Mouse (Mus musculus): ENCODE measurements around the gene Nsun3. TPM values are rescaled to one million over a fixed set of nuclear protein-coding genes. Genes with fewer than 3 reads are reported as not detected.

Nsun3 gene
- polyA plus RNA-seq, 1 experiment, result 4.0 TPM

DNA sequence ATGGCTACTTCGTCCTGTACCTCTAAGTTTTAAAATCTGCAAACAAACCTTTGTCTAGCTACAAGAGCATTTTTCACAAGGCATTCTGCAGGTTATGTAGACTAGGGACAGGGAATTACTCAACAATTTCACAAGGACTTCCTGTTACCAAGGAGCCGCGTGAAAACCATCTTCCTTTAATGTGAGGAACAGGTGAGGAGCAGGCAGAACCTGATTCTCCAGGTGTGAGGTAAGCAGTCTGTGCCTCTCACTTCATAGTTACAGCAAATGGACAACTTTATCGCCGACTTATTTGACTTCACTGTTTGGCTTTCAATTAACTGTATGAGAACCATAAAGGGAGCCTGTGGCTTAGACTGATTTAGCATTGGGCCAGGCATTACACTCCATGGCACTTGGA is 27.9 kb upstream of the Nsun3 start, which contains the start of gene Stx19:
Gene Stx19, plus strand, starts transcription at position 186 of the 400 bp plus-strand sequence.
- H3K27me3 ChIP-seq (ENCODE audit: control insufficient read depth, insufficient read depth, low read length), result no peaks in the 10 kb centered on the region
- peaks cover 3% of the 10 kb centered on the region; the same call in 1 of the 2 replicates for H3K36me3 ChIP-seq (ENCODE audit: control insufficient read depth, insufficient read depth, low read length)
- 27% methylated on average over 5 of the region's 5 CpGs for WGBS
- TF ChIP-seq POLR2A (IDR thresholded peaks at IDR 0.05; ENCODE audit: low read depth, low read length) (no peak), CTCF (IDR thresholded peaks at IDR 0.05; ENCODE audit: extremely low read depth, insufficient read length, insufficient replicate concordance, low read depth, low read length) (no peak)
- no peak within 1 kb of the TSS for H3K4me3 ChIP-seq (ENCODE audit: low read depth, low read length)
- H3K4me1 ChIP-seq (ENCODE audit: control insufficient read depth, insufficient read depth, insufficient read length, low read length), result no peaks in the 10 kb centered on the region
- no peak within 1 kb of the TSS for H3K27ac ChIP-seq (ENCODE audit: insufficient read depth, low read depth, low read length)

DNA sequence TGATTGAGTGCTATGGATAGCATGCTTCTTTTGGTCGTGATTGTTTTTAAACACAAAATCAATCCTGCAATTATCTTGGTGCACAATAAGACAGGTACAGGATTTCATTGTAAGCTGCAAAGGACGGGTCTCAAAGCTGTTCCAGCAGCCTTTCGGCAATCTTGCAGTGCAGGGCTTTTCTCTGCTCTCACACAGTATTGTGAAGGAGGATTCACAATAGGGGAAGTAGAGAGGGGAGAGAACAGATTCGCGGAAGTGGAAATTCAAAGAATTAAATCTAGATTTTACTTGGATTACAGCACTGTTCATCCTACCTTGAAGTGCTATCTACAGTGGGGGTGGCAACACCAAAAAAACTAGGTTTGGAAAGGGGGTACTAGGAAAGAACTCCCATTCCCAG is 27.2 kb upstream of the Nsun3 start:
- 83% methylated on average over 5 of the region's 5 CpGs for WGBS
- no peak overlapping the region for H3K27ac ChIP-seq (ENCODE audit: insufficient read depth, low read depth, low read length)
- no peak for TF ChIP-seq POLR2A (IDR thresholded peaks at IDR 0.05; ENCODE audit: low read depth, low read length)
- TF ChIP-seq CTCF (IDR thresholded peaks at IDR 0.05; ENCODE audit: extremely low read depth, insufficient read length, insufficient replicate concordance, low read depth, low read length), result no peak
- H3K4me3 ChIP-seq (ENCODE audit: low read depth, low read length), result no peak overlapping the region
- H3K36me3 ChIP-seq (ENCODE audit: control insufficient read depth, insufficient read depth, low read length), result peaks cover 3% of the 10 kb centered on the region; the same call in 1 of the 2 replicates
- H3K27me3 ChIP-seq (ENCODE audit: control insufficient read depth, insufficient read depth, low read length), result no peaks in the 10 kb centered on the region
- no peaks in the 10 kb centered on the region for H3K4me1 ChIP-seq (ENCODE audit: control insufficient read depth, insufficient read depth, insufficient read length, low read length)

GRCm38 (mm10) chr16:62810855-62811254 is 24.2 kb upstream of the Nsun3 start:
- 86% methylated on average over 4 of the region's 4 CpGs for WGBS
- Histone ChIP-seq H3K27me3 (ENCODE audit: control insufficient read depth, insufficient read depth, low read length) (no peaks in the 10 kb centered on the region), H3K4me3 (ENCODE audit: low read depth, low read length) (no peak overlapping the region), H3K27ac (ENCODE audit: insufficient read depth, low read depth, low read length) (no peak overlapping the region), H3K4me1 (ENCODE audit: control insufficient read depth, insufficient read depth, insufficient read length, low read length) (peaks cover 8% of the 10 kb centered on the region), H3K36me3 (ENCODE audit: control insufficient read depth, insufficient read depth, low read length) (peaks cover 1% of the 10 kb centered on the region; the same call in 1 of the 2 replicates)
- TF ChIP-seq POLR2A (IDR thresholded peaks at IDR 0.05; ENCODE audit: low read depth, low read length) (no peak), CTCF (IDR thresholded peaks at IDR 0.05; ENCODE audit: extremely low read depth, insufficient read length, insufficient replicate concordance, low read depth, low read length) (no peak)

DNA sequence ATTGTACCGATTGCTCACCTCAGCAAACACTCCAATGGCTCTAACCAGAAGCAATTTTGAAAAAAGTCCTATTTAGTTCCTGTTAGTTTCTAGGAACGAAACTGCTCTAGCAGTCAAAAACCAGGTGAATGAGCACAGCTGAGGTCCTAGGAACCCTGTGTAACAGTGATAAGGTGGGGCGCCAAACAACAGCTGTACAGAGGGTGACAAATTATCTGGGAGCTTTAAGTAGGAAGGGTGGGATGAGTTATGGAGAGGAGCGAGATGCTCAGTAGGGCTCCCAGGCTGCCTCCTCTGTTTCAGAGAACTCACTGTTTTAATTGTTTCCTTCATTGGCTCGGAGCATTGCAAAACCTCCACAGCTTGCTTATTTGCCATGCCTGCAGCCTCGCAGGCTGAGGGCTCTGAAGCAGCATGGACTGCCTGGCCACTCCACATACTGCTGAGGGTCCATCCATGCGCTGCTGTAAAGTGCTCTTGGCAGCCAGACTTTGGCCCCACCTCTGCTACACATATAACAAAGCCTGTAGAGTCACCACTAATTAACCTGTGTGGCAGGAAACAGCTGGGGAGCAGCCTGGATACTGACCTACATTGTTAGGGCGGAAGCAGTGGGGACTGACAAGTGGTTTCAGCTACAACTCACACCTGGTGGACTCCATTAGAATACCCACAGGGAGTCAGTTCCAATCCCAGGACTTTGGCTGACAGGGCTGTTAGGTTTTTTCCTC is 20.8 kb upstream of the Nsun3 start:
- no peak overlapping the region for H3K4me3 ChIP-seq (ENCODE audit: low read depth, low read length)
- peaks cover 8% of the 10 kb centered on the region for H3K4me1 ChIP-seq (ENCODE audit: control insufficient read depth, insufficient read depth, insufficient read length, low read length)
- WGBS, result 31% methylated on average over 8 of the region's 8 CpGs
- TF ChIP-seq CTCF (IDR thresholded peaks at IDR 0.05; ENCODE audit: extremely low read depth, insufficient read length, insufficient replicate concordance, low read depth, low read length) (no peak), POLR2A (IDR thresholded peaks at IDR 0.05; ENCODE audit: low read depth, low read length) (no peak)
- H3K27me3 ChIP-seq (ENCODE audit: control insufficient read depth, insufficient read depth, low read length), result no peaks in the 10 kb centered on the region
- H3K36me3 ChIP-seq (ENCODE audit: control insufficient read depth, insufficient read depth, low read length), result peaks cover 7% of the 10 kb centered on the region
- no peak overlapping the region for H3K27ac ChIP-seq (ENCODE audit: insufficient read depth, low read depth, low read length)

DNA sequence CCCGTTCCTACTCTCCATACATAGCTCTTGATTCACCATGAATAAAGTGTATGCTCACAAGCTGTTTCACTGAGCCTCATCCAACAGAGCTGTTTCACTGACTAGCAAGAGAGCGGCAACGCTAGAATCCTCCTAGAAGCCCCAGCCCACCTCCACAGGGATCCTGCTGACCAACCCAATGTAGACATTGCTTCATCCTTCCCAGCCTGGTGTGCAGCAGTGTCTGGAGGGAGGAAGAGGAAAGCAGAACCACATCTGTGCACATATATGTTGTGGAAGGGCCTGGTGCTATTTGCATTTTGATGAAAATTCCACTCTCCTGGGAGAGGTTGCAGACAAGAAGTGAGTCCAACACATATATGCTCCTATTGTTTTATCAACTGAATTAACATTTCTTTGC is 18.0 kb upstream of the Nsun3 start:
- H3K4me3 ChIP-seq (ENCODE audit: low read depth, low read length), result no peak overlapping the region
- H3K27me3 ChIP-seq (ENCODE audit: control insufficient read depth, insufficient read depth, low read length), result no peaks in the 10 kb centered on the region
- peaks cover 9% of the 10 kb centered on the region for H3K4me1 ChIP-seq (ENCODE audit: control insufficient read depth, insufficient read depth, insufficient read length, low read length)
- H3K27ac ChIP-seq (ENCODE audit: insufficient read depth, low read depth, low read length), result no peak overlapping the region
- 96% methylated on average over 3 of the region's 3 CpGs for WGBS
- TF ChIP-seq CTCF (IDR thresholded peaks at IDR 0.05; ENCODE audit: extremely low read depth, insufficient read length, insufficient replicate concordance, low read depth, low read length) (no peak), POLR2A (IDR thresholded peaks at IDR 0.05; ENCODE audit: low read depth, low read length) (no peak)
- H3K36me3 ChIP-seq (ENCODE audit: control insufficient read depth, insufficient read depth, low read length), result peaks cover 8% of the 10 kb centered on the region

DNA sequence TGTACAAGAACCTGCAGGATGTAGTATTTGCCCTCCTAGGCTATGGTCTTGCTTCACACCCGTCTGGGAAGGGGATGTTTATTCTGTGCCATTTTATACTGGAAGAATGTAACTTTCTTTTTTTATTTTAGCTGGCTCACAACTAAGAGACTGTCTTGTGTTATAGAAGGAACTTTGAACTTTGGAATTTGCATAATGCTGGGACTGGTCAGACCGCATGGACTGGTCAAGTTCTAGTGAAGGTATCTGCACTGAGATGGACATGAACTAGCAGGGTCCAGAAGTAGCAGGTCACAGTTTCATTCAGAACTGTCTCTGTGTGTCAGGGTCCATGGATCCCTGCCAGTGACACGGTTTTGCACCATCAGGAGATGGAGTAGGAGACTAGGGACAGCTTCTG is 13.2 kb upstream of the Nsun3 start:
- Histone ChIP-seq H3K4me3 (ENCODE audit: low read depth, low read length) (no peak overlapping the region), H3K27me3 (ENCODE audit: control insufficient read depth, insufficient read depth, low read length) (no peaks in the 10 kb centered on the region), H3K4me1 (ENCODE audit: control insufficient read depth, insufficient read depth, insufficient read length, low read length) (peaks cover 3% of the 10 kb centered on the region; the same call in 1 of the 2 replicates), H3K36me3 (ENCODE audit: control insufficient read depth, insufficient read depth, low read length) (peaks cover 9% of the 10 kb centered on the region), H3K27ac (ENCODE audit: insufficient read depth, low read depth, low read length) (no peak overlapping the region)
- 60% methylated on average over 3 of the region's 3 CpGs for WGBS
- TF ChIP-seq CTCF (IDR thresholded peaks at IDR 0.05; ENCODE audit: extremely low read depth, insufficient read length, insufficient replicate concordance, low read depth, low read length) (no peak), POLR2A (IDR thresholded peaks at IDR 0.05; ENCODE audit: low read depth, low read length) (no peak)

DNA sequence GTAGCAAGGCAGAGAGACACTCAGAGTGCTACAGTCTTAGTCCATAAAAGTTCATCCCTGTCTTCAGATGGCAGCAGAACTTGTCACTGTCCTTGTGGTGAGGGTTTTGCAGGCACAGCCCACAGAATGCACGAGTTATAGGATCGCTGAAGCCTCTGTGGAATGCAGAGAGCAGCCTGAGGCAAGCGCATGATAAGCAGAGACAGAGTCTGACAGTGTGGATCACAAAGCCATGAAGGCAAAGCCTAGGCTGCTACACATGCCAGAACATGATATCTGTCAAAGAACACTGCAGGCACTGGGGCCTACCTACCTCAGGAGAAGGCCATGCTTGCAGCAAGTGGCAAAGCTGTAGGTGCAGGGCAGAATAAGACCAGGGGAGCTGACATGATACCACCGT is 12.8 kb upstream of the Nsun3 start:
- Histone ChIP-seq H3K27me3 (ENCODE audit: control insufficient read depth, insufficient read depth, low read length) (no peaks in the 10 kb centered on the region), H3K36me3 (ENCODE audit: control insufficient read depth, insufficient read depth, low read length) (peaks cover 6% of the 10 kb centered on the region), H3K4me3 (ENCODE audit: low read depth, low read length) (no peak overlapping the region), H3K27ac (ENCODE audit: insufficient read depth, low read depth, low read length) (no peak overlapping the region), H3K4me1 (ENCODE audit: control insufficient read depth, insufficient read depth, insufficient read length, low read length) (peaks cover 3% of the 10 kb centered on the region; the same call in 1 of the 2 replicates)
- TF ChIP-seq CTCF (IDR thresholded peaks at IDR 0.05; ENCODE audit: extremely low read depth, insufficient read length, insufficient replicate concordance, low read depth, low read length) (no peak), POLR2A (IDR thresholded peaks at IDR 0.05; ENCODE audit: low read depth, low read length) (no peak)
- WGBS, result 84% methylated on average over 4 of the region's 4 CpGs
